Mouse (Mus musculus) olfactory bulb, adult 2 months (tissue): ENCODE measurements around the gene Pop5.

Source experiments
- CTCF ChIP-seq: fragments of 200-500 bp; IDR thresholded peaks from 2 replicates; pipeline ENCODE4 v1.5.1; 2012; ENCODE audit warnings: low read depth, mild to moderate bottlenecking, low read length, moderate library complexity; ENCODE audit not compliant: insufficient read depth
- POLR2A ChIP-seq: fragments of 200-500 bp; IDR thresholded peaks from 2 replicates; pipeline ENCODE4 v1.6.1; 2012; ENCODE audit warnings: mild to moderate bottlenecking, low read depth, low read length, moderate library complexity; ENCODE audit not compliant: insufficient read depth

DNA sequence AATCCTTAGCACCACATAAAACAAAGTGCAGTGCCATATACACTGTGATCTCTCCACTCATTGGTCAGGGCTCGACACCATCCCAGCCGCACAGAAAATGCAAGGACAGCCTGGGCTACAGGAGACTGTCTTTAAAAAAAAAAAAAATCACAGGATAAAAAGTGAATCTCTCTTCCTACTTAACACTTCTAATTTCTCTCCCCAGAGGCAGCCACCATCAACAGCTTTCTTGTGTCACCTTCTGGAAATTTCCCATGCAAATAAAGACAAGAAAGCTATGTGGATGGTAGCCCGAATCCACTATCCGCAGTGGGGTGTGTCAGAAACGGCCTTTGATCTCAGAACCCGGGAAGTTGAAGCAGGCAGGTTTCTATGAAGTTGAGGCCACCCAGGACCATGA, 3.1 kb upstream of the Pop5 start:
- TF ChIP-seq CTCF (no peak), POLR2A (no peak)
